Mouse (Mus musculus) stomach, postnatal 0 days (tissue): ENCODE measurements around the gene Adat3.

Source experiments
- CTCF ChIP-seq: IDR thresholded peaks from 2 replicates; pipeline ENCODE4 v1.5.1; 2016; ENCODE audit warnings: antibody characterized with exemption, low read depth, mild to moderate bottlenecking, moderate library complexity
- EP300 ChIP-seq: optimal IDR thresholded peaks from 2 replicates; pipeline ENCODE3; 2016; ENCODE audit warnings: antibody characterized with exemption

GRCm38 (mm10) chr10:80604988-80605387 lies 2.3 kb downstream of the Adat3 start:
- TF ChIP-seq CTCF (no peak), EP300 (no peak)
